Mouse (Mus musculus): ENCODE results near the gene Ubap2.

Gene Ubap2

DNA sequence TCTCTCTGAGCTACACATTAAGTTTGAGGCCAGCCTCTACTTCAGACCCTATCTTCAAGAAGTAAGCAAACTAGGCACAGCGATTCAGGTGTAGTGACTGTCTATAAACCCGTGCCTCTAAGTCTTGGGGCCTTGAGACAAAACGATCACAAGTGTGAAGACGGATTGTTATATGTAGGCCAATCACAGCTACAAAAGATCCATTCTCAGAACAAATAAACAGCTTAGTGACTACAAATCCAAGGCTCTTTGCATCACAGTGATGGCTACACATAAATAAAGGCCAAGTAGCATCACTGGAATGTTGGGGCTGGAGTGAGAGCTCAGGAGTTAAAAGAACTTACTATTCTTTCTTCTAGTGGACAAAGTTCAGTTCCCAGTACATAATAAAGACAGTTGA lies 15.9 kb downstream of the Ubap2 start:
- DNase-seq = no peak

DNA sequence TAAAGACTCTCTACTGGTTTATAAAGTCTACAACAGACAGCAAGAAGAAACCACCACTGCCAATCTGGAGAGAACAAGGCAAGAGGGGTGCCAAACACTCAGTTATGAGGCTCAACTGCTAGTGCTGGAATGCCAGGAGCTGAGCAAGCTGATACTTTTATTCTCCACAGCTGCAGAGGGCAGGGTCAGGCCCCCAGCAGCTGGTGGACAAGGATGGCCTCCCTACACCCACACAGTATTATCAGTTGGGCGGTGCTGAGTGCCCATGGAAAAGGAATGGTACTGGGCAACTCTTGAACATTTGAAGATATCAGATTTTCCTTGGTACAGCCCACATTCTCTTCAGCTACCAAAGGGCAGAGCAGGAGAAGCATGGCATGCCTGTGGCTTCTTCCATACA lies 17.2 kb downstream of the Ubap2 start:
- DNase-seq = no peak

DNA sequence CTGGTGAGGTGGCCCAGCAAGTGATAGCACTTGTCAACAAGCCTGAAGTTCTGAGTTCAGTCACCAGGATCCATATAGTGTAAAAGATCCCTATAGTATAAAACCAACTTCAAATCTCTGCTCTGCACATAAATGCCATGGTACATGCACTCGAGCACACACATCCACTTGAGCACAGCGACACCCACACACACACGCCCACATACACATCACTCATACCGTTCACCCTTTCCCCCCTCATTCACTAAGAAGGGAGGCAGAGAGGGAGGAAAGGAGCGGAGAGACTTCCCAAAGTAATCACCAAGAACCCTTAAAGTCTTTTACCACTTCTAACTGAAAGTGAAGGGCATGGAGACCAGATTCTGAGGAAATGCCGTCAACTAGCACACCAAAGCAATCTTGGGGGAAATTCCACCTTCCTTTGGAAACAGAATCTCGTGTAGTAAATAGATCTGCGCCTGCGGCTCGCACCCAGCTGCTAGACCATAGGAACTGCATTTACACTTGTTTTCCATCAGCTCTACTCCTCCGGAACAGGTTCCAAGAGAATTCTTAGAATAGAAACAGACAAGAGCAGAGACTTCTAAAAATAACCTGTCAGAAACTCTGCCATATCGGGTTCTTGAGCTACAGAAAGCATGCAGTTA lies 19.3 kb downstream of the Ubap2 start:
- peak; percentile 7 for DNase-seq

DNA sequence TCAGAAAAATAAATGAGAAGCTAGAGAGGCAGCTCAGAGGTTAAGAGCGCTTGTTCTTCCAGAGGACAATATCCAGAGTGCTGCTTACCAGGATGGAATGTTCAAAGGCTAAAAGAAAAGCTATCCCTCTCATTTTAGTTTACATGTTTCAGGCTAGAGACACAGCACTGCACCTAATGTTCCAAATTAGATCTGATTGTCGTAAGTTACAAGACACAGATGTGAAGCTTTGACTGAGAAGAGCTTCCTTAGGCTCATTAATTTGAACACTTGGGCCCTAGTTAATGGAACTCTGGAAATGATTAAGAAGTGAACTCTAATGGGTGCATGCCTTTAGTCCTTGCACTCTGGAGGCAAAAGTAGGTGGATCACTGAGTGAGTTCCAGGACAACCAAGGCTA lies 21.2 kb downstream of the Ubap2 start:
- no peak for DNase-seq

DNA sequence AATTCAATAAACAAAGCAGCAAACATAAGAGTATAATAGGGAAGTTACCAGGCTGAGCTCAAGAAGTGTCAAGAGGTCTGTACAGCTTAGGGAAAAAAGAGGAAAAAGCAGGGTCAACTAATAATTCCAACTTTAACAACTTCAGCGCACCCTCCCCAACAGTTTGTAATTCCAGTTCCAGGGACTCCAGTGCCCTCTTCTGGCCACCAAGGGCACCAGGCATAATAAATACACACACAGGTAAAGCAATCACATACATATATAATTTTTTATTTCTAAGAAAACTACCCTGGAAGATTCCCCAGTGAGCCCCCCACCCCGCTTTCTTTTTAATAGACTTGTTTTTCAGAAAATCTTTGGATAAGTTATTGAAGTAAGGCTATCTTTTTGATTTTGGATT lies 29.5 kb downstream of the Ubap2 start:
- DNase-seq = no peak

DNA sequence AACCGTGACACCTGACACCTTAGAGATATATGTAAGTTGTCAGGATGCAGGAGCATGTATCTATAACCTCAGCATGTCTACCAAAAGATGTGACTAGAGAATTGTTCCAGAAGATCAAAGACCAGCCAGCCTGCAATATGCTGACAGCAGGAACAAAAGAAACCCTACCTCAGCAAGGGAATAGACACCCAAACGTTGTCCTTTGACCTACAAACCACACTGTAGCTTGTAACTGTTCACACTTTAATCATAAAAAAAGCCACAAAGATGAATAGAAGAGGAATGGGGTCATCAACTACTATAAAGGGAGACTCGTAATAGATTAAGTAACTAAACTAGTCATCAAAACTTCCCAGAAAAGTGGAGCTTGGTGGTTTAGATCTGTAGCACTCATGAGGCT lies 34.0 kb downstream of the Ubap2 start:
- no peak for DNase-seq

DNA sequence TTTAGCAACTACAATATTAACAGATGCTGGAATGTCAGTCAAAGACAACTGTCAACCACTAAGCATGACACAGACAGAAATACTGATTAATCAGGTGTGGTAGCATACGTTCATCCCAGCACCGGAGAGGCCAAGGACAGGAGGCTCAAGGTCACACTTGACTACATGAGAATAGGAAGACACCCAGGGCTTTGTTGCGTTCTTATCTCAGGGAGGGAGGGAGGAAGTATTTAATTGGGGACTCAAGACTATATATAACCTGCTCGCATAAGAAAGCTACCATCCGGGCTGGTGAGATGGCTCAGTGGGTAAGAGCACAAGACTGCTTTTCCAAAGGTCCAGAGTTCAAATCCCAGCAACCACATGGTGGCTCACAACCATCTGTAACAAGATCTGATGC lies 39.3 kb downstream of the Ubap2 start:
- no peak for DNase-seq

DNA sequence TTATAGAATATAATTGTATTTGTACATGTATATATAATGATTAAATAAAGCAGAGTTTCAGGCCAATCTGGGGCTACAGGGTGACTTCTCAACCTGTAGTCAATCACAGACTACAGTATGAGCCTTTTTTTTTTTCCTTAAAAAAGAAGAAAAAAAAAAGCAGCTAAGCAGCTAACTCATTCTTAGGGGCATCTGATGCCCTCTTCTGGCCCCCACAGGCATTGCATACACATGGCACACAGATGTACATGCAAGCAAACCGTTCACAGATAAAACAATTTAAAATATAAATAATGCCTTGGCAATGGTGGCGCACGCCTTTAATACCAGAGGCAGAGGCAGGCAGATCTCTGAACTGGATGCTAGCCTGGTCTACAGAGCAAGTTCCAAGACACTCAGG lies 48.6 kb downstream of the Ubap2 start:
- DNase-seq = peak; percentile 35

DNA sequence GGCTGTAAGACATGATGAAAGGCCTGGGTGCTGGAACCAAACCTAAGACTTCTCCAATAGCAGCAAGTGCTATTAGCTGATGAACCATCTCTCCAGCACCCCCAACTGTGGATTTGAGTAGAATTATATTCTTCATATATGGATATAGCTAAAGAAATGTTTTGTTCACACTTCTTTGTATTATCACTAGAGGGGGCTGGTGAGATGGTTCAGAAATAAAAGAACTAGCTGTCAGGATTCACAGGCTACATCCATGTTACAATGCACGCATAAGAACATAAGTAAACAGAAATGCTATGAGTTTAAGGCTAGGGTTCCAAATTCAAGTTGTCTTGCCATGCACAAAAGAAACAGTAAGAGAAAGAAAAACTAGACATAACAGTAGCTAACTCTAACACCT lies 49.5 kb downstream of the Ubap2 start:
- no peak for DNase-seq

DNA sequence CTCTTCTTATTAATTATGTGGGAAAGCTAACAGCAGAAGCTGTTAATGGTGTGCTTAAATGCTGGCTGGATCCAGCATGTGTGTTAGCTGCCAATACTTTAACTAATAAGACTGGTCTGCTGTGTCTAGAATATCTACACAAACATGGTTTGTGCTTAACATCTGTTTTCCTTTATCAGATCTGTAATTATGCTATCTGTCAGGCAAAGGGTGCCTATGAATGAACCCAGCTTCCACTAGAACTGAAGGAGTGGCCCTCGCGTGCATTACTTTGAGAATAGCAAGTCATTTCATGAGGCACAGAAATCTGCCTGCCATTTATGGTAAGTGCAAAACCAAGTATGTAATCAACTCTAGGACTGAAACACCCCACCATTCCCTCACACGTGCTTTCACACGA lies 66.9 kb downstream of the Ubap2 start:
- DNase-seq = no peak

DNA sequence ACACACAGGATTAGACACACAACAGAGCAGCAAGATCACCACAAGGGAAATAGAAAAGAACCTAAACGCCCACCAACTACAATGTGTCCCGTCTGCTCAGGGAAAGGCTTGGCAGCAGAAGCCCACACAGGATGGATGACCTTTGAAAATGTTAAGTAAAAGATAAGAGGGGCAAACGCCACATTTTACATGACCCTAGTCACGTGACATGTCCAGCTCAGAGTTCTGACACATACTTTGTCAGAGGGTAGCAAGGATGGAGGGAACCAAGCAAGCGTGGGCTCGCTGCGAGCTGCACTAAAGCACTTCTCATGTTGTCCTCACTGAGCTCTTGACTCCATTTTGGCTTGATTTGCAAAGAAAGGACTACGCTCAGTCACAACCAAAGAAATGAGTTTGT lies 69.2 kb downstream of the Ubap2 start:
- no peak for DNase-seq

DNA sequence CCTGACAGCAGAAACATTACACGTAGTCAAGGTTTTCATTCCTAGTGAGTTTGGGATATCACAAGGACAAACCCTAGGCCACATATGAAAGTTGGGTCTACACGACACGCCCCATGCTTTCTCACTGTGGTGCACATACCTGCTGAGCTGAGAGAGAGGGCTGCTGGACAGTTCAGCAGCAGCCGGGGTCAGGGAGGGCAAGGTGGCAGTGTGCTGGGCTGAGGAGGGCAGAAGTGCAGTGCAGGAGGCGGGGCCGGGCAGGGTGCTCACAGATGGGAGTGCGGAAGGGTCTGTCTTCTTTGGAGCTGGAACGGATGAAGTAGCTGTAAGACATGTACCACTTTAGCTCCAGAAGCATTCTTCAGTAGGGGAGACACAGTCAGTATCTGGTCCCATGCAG lies 72.8 kb downstream of the Ubap2 start:
- no peak for DNase-seq

DNA sequence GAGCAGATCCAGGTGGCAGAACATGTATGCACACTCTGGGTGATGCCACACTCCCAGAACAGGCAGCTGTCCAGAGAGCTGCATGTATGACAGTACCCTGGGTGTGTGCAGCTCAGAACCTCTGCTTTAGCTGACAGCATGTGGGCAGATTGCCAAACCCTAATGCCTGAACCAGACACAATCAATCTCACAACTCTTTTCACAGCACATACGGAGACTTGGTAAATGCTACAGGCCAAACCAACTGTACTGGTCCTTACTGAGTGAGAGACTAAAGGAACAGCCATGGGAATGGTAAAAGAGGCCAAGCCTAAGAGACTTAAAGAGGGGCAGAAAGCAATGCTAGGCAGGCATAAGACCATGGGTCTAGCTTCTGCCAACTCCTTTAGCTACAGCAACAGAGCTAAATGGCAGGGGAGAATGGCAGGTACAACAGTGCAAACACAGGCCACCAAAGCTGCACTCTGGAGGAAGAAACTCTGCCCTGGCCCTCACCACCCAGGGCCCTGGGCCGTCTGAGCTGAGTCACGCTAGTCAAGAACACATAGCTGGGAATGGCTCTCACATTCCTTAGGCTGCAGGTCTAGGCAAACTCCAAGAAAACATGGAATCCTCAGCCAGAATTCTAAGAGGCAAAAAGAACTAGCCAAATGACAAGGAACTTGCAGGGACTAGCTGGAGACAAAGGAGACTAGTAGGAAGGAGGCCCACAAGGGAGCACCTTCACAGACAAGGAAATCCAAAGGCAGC lies 77.9 kb downstream of the Ubap2 start:
- DNase-seq = no peak

DNA sequence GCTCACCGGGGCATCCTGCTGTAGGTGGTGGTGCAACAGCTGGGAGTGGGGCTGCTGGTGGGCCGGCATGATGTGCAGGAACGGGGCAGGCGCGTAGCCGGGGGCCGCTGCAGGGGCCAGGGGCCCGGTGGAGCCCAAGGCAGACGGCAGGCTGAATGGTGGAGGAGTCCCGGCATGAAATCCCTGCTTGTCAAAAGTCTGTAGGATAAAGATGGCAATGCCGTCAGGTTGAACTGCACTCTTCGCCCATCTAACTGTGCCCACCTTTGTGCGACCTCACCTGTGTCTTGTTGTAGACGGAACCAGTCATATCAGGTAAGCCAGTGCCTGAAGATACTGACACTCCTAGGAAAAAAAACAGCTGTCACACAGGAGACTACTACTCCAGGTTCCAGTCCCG lies 79.6 kb downstream of the Ubap2 start:
- no peak for DNase-seq

DNA sequence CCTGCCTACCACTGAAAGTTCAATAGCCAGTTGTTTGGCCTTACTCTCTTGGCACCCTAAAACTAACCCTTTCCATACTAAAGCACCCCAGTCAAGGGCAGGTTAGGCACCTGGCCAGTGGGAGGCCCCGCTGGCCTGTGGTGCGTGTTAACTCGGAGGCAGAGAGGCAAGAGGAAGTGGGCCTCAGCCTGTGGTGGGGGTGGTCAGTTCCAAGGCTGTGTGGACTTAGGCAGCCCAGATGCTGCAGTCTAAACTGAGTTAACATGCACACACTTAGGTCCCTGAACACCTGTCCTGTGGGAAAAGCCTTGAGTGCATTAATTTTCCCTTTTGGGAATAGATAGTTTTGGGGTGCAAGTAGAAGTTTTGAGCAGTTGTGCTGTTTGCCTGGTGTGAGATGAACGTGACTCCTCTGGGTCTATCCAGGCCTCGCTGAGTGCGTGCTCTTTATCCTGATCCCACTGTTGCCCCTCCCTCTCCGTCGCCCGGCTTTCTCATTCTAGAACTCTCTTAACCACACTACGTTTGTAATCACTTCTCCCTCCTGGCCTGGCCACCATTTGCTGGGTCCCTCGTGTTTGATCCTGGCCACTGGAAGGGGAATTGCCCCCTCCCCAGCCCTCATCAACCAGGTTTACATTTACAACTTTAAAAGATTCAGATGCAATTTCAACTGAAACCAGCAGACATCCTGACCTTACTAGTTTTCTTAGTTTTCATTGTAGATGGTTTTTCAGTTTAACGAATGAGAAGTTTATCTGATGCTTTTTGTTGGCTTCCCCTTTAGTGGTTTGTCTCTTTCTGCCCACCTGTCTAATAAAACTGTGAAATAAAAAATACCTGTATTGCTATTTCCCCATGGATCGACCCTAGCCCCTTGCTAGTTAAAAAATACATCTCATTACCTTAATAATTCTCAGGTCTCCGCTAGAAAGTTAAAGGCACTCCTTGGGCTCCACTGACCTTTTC lies 82.1 kb downstream of the Ubap2 start:
- DNase-seq = no peak

DNA sequence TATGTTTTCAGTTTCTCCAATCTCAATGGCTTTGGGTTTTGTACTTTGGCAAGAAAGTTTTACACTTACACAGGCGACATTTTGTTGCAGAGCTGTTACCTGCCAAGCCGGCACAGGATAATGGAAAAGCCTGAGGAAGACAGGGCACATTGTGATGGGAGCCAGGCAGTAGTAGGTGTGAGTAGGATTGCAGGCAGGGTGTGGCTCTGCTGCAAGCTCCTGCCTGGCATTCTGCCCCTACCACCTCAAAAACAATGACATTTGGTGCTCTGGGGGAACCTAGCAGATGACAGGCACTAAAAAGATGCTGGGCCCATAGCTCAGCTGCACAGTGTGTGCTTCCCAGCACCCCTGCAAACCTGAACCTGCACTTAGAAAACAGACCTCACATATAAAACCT lies 85.1 kb downstream of the Ubap2 start:
- DNase-seq = peak; percentile 25

DNA sequence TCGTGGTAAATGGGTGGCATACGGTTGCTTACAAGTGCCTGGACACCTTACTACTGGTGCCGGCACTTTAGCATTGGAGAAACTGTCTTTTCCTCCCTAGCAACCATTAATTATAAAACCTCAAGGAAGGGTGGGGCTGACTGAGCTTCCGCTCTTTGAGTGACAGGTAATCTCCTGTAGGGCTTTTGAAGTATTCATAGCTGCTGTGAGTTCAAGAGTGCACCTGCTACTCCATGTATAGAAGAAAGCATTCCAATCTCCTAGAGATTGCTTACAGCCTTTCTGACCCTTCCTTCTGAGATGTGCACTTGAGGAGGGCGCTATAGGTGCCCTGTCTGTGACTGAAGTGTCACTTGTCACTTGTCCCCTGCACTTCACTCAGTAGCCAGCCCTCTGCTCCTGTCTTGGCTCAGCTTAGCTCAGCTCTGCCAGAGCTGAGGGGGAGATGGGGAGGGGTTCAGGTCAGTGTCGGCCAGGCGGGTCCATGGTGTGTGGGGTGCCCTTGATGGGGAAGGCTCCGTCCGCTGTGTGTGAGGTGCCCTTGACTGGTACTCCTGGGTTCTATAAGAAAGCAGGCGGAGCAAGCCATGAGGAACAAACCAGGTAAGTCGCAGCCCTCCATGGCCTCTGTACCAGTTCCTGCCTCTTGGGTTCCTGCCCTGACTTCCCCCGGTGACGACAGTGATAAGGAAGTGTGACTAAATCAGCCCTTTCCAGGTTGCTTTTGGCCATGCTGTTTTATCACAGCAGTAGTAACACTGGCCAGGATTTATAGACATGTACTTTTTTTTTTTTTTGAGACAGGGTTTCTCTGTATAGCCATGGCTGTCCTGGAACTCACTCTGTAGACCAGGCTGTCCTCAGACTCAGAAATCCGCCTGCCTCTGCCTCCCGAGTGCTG lies 94.9 kb downstream of the Ubap2 start:
- DNase-seq = no peak

DNA sequence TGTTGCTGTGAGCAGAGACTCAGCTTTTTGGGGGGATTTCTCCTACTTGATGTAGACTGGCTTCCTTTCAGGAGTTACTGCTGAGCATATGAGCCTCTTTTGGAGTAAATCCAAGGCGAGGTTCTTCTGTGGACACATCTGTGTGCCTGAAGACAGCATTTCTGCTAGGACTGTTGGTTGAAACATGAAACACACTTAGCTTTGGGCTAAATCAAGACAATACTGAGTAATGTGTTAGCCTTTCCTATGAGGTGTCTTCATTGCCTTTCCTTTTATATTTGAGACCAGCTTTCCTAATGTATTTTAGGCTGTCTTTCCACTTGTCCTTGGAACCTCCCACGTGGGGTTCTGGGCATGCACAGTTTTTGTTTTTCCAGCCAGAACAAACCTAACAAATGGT lies 100.3 kb downstream of the Ubap2 start:
- no peak for DNase-seq

DNA sequence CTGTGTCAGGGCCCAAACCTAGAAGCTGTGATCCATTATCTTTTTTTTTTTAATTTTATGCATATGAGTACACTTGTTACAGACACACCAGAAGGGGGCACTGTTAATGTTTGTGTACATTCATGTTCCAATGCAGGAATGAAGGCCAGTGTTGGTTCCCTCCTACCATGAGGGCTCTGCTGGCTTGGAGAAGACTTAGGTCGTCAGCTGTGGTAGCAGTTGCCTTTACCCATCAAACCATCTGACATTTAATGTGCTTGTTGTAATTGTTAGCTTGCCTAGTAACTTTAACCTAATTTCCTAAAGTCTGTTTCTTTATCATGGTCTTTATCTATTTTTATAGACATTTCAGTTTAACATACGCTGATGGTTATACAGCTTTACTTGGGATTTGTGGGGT lies 104.0 kb downstream of the Ubap2 start:
- no peak for DNase-seq

DNA sequence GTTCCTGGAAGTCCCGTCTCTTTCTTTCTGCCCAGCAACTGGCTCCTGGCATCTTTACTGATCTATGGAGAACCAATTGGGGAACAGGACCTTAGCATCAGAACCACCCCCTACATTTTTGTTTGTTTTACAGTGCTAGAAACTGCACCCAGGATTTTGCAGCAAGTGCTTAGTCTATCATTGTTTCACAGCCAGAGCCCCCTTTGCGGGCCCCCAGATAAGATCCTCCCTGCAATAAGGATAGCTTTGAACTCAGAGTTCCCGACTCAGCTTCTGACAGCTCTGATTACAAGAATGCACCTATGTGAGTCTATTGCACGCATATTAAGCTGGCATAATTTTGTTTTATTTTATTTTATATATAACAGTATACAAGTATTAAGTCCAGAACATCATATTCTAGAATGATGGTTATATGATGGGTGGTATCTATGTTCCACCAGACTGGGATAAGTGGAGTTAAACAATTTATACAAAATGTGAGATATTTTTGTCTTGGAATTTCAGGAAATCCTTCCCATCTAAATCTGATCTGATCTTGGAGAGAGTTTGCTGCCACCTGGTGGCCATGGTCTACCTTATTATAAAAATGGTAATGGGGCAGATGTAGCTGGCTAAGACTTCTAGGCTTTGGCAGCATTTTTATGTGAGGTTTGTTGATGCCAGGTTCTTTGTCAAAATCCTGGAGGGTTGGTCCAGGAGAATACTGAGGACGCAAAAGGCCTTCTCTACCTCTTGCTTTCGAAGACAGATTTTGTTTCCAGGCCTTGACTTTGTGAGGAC lies 109.1 kb downstream of the Ubap2 start:
- DNase-seq = peak; percentile 89

DNA sequence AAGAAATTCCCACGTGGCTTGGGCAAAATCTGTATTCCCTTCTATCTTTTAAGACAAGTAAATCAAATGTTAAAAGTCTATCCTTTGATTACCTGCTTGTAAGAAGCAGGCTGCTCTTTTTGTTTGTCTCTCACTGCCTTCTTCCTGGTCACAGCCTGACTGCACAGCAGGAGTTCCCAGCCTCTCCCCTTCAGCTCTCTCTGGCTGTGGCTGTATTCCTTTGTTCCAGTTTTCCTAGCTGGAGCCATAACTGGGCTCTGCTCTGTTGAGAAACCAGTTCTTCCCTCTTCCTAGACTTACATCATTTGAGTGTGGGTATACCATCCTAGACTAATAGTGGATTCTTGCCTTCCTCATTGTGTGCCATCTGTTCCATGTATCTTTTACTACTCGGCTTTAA lies 110.0 kb downstream of the Ubap2 start:
- DNase-seq = peak; percentile 43

DNA sequence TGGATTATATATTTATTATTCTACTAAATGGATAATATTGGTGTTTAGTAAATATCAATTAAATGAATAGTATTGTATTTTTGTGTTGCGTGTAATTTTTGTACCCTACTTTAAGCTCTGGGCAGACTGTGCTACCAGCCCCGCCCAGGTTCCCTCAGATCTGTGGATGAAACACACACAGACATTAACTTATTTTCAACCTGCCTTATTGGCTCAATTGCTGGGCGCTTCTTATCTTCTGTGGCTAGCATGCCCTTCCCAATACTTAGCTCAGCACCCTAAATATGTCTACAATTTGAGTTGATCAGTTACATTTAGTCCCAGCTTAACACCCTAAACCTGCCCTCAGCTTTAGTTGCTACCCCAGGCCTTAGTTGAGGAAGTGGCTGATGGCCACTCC lies 113.7 kb downstream of the Ubap2 start:
- no peak for DNase-seq
